Mouse (Mus musculus): ENCODE data around the gene Snrpb. TPM values are rescaled to one million over a fixed set of nuclear protein-coding genes. Genes with fewer than 3 reads are reported as not detected.

Snrpb gene
- 929 and 941 TPM in 2 replicates for polyA plus RNA-seq (2016; fragmentation: Nextera tagmentation; extraction: Ambion mirVana)

- H3K27me3 ChIP-seq (ENCODE audit: poor library complexity, severe bottlenecking) = no peaks in the 10 kb centered on the region
- peaks cover 26% of the 10 kb centered on the region for H3K4me1 ChIP-seq
- H3K4me3 ChIP-seq = peak within 1 kb of the TSS; percentile 100
- peak within 1 kb of the TSS; percentile 99 for H3K27ac ChIP-seq
- H3K36me3 ChIP-seq (replicated peaks) = peaks cover 35% of the 10 kb centered on the region
- peak; percentile 90 for DNase-seq (ENCODE audit: extremely low spot score, low spot score)
- H3K9me3 ChIP-seq = no peaks in the 10 kb centered on the region
- under 1% methylated on average over 81 of the region's 81 CpGs for WGBS
Measured at GRCm38 (mm10) chr2:130178706-130179506, at the start of gene Snrpb. Gene Snrpb, minus strand, starts transcription at chr2:130179403.

GRCm38 (mm10) chr2:130211581-130211980 is 32.4 kb upstream of the Snrpb start:
- Histone ChIP-seq H3K4me3 (no peak overlapping the region), H3K9me3 (no peaks in the 10 kb centered on the region), H3K36me3 (replicated peaks) (no peaks in the 10 kb centered on the region), H3K27me3 (ENCODE audit: poor library complexity, severe bottlenecking) (0 out of 2 replicates have a peak, but pooled peaks cover 3% of the 10 kb centered on the region), H3K27ac (no peak overlapping the region), H3K4me1 (peaks cover 5% of the 10 kb centered on the region; the same call in 1 of the 2 replicates)
- 93% methylated on average over 2 of the region's 2 CpGs for WGBS
- DNase-seq (ENCODE audit: extremely low spot score, low spot score) = no peak

GRCm38 (mm10) chr2:130209636-130210035 is 30.4 kb upstream of the Snrpb start:
- 91% methylated on average over 3 of the region's 3 CpGs for WGBS

GRCm38 (mm10) chr2:130207996-130208395 is 28.8 kb upstream of the Snrpb start:
- Histone ChIP-seq H3K27me3 (ENCODE audit: poor library complexity, severe bottlenecking) (no peaks in the 10 kb centered on the region), H3K36me3 (replicated peaks) (no peaks in the 10 kb centered on the region), H3K4me1 (no peaks in the 10 kb centered on the region), H3K27ac (no peak overlapping the region), H3K9me3 (no peaks in the 10 kb centered on the region), H3K4me3 (no peak overlapping the region)
- DNase-seq (ENCODE audit: extremely low spot score, low spot score) = no peak
- WGBS = 88% methylated on average over 3 of the region's 3 CpGs

More at GRCm38 (mm10) chr2:130209636-130210035, 30.4 kb upstream of the Snrpb start:
- 0 out of 2 replicates have a peak, but pooled peaks cover 3% of the 10 kb centered on the region for H3K27me3 ChIP-seq (ENCODE audit: poor library complexity, severe bottlenecking)
- H3K27ac ChIP-seq = no peak overlapping the region
- DNase-seq (ENCODE audit: extremely low spot score, low spot score) = no peak
- H3K4me3 ChIP-seq = no peak overlapping the region
- 0 out of 2 replicates have a peak, but pooled peaks cover 1% of the 10 kb centered on the region for H3K4me1 ChIP-seq
- H3K9me3 ChIP-seq = no peaks in the 10 kb centered on the region
- no peaks in the 10 kb centered on the region for H3K36me3 ChIP-seq (replicated peaks)

GRCm38 (mm10) chr2:130207376-130207775 is 28.2 kb upstream of the Snrpb start:
- H3K9me3 ChIP-seq = no peaks in the 10 kb centered on the region

GRCm38 (mm10) chr2:130200961-130201360 is 21.8 kb upstream of the Snrpb start:
- 67% methylated on average over 5 of the region's 5 CpGs for WGBS

More at GRCm38 (mm10) chr2:130207376-130207775, 28.2 kb upstream of the Snrpb start:
- WGBS = 89% methylated on average over 2 of the region's 2 CpGs
- Histone ChIP-seq H3K27ac (no peak overlapping the region), H3K36me3 (replicated peaks) (no peaks in the 10 kb centered on the region), H3K4me3 (no peak overlapping the region), H3K4me1 (no peaks in the 10 kb centered on the region), H3K27me3 (ENCODE audit: poor library complexity, severe bottlenecking) (no peaks in the 10 kb centered on the region)
- DNase-seq (ENCODE audit: extremely low spot score, low spot score) = no peak

GRCm38 (mm10) chr2:130194894-130195293 is 15.7 kb upstream of the Snrpb start, which contains the start of gene Tmc2:
Gene Tmc2, plus strand, starts transcription at chr2:130195194.
- DNase-seq (ENCODE audit: extremely low spot score, low spot score) = no peak
- Histone ChIP-seq H3K27me3 (ENCODE audit: poor library complexity, severe bottlenecking) (no peaks in the 10 kb centered on the region), H3K4me1 (no peaks in the 10 kb centered on the region), H3K36me3 (replicated peaks) (no peaks in the 10 kb centered on the region), H3K9me3 (peaks cover 6% of the 10 kb centered on the region; the same call in 1 of the 2 replicates), H3K4me3 (no peak within 1 kb of the TSS), H3K27ac (no peak within 1 kb of the TSS)
- whole genome bisulfite sequencing = 92% methylated on average over 16 of the region's 16 CpGs

More at GRCm38 (mm10) chr2:130200961-130201360, 21.8 kb upstream of the Snrpb start:
- no peaks in the 10 kb centered on the region for H3K9me3 ChIP-seq
- H3K4me1 ChIP-seq = peaks cover 10% of the 10 kb centered on the region; the same call in 1 of the 2 replicates
- no peaks in the 10 kb centered on the region for H3K36me3 ChIP-seq (replicated peaks)
- H3K27ac ChIP-seq = no peak overlapping the region
- H3K27me3 ChIP-seq (ENCODE audit: poor library complexity, severe bottlenecking) = no peaks in the 10 kb centered on the region
- no peak overlapping the region for H3K4me3 ChIP-seq
- DNase-seq (ENCODE audit: extremely low spot score, low spot score) = no peak

GRCm38 (mm10) chr2:130188391-130188790 is 9.2 kb upstream of the Snrpb start:
- no peak for DNase-seq (ENCODE audit: extremely low spot score, low spot score)
- WGBS = 91% methylated on average over 12 of the region's 12 CpGs
- Histone ChIP-seq H3K4me3 (no peak overlapping the region), H3K9me3 (peaks cover 9% of the 10 kb centered on the region; the same call in 1 of the 2 replicates), H3K36me3 (replicated peaks) (no peaks in the 10 kb centered on the region), H3K27ac (no peak overlapping the region), H3K27me3 (ENCODE audit: poor library complexity, severe bottlenecking) (no peaks in the 10 kb centered on the region), H3K4me1 (no peaks in the 10 kb centered on the region)

- under 1% methylated on average over 15 of the region's 15 CpGs for WGBS
- peak overlapping the region; percentile 99 for H3K27ac ChIP-seq
- peaks cover 29% of the 10 kb centered on the region for H3K36me3 ChIP-seq (replicated peaks)
- peaks cover 26% of the 10 kb centered on the region for H3K4me1 ChIP-seq
- DNase-seq (ENCODE audit: extremely low spot score, low spot score) = no peak
- peak overlapping the region; percentile 100 for H3K4me3 ChIP-seq
- no peaks in the 10 kb centered on the region for H3K27me3 ChIP-seq (ENCODE audit: poor library complexity, severe bottlenecking)
- H3K9me3 ChIP-seq = no peaks in the 10 kb centered on the region
Measured at GRCm38 (mm10) chr2:130179507-130180019, 360 bp upstream of the Snrpb start.

GRCm38 (mm10) chr2:130178381-130178705 is 860 bp downstream of the Snrpb start:
- H3K4me3 ChIP-seq = peak overlapping the region; percentile 100
- H3K27ac ChIP-seq = peak overlapping the region; percentile 99
- H3K36me3 ChIP-seq (replicated peaks) = peaks cover 41% of the 10 kb centered on the region
- under 1% methylated on average over 11 of the region's 11 CpGs for WGBS
- no peaks in the 10 kb centered on the region for H3K27me3 ChIP-seq (ENCODE audit: poor library complexity, severe bottlenecking)
- peaks cover 26% of the 10 kb centered on the region for H3K4me1 ChIP-seq
- DNase-seq (ENCODE audit: extremely low spot score, low spot score) = peak; percentile 30
- no peaks in the 10 kb centered on the region for H3K9me3 ChIP-seq

GRCm38 (mm10) chr2:130176820-130177219 is 2.4 kb downstream of the Snrpb start:
- no peak for DNase-seq (ENCODE audit: extremely low spot score, low spot score)
- peak overlapping the region; percentile 100 for H3K4me3 ChIP-seq
- H3K27ac ChIP-seq = no peak overlapping the region
- 87% methylated on average over 8 of the region's 8 CpGs for WGBS
- no peaks in the 10 kb centered on the region for H3K27me3 ChIP-seq (ENCODE audit: poor library complexity, severe bottlenecking)
- H3K4me1 ChIP-seq = peaks cover 26% of the 10 kb centered on the region
- no peaks in the 10 kb centered on the region for H3K9me3 ChIP-seq
- H3K36me3 ChIP-seq (replicated peaks) = peaks cover 56% of the 10 kb centered on the region

- WGBS = 85% methylated on average over 2 of the region's 2 CpGs
- H3K36me3 ChIP-seq (replicated peaks) = peaks cover 99% of the 10 kb centered on the region
- no peaks in the 10 kb centered on the region for H3K27me3 ChIP-seq (ENCODE audit: poor library complexity, severe bottlenecking)
- DNase-seq (ENCODE audit: extremely low spot score, low spot score) = no peak
- H3K4me1 ChIP-seq = peaks cover 3% of the 10 kb centered on the region
- H3K27ac ChIP-seq = no peak overlapping the region
- no peak overlapping the region for H3K4me3 ChIP-seq
- H3K9me3 ChIP-seq = no peaks in the 10 kb centered on the region
Measured at GRCm38 (mm10) chr2:130171674-130172073, 7.5 kb downstream of the Snrpb start.

GRCm38 (mm10) chr2:130167861-130168260 is 11.3 kb downstream of the Snrpb start:
- no peak for DNase-seq (ENCODE audit: extremely low spot score, low spot score)
- Histone ChIP-seq H3K27ac (no peak overlapping the region), H3K36me3 (replicated peaks) (peaks cover 85% of the 10 kb centered on the region), H3K9me3 (no peaks in the 10 kb centered on the region), H3K4me3 (no peak overlapping the region), H3K4me1 (no peaks in the 10 kb centered on the region), H3K27me3 (ENCODE audit: poor library complexity, severe bottlenecking) (no peaks in the 10 kb centered on the region)
- WGBS = 69% methylated on average over 3 of the region's 3 CpGs

All from forebrain, embryonic 10.5 days (tissue).